Mouse (Mus musculus): ENCODE results near the gene Fam20b. TPM values are rescaled to one million over a fixed set of nuclear protein-coding genes. Genes with fewer than 3 reads are reported as not detected.
"Not testable (repeated sequence)": the region's sequence is repeated elsewhere in the genome, so short reads cannot be mapped to it uniquely, and the experiment has no call there.

Fam20b gene
- polyA plus RNA-seq, 1 experiment from 2014 or later = 36.6 TPM

DNA sequence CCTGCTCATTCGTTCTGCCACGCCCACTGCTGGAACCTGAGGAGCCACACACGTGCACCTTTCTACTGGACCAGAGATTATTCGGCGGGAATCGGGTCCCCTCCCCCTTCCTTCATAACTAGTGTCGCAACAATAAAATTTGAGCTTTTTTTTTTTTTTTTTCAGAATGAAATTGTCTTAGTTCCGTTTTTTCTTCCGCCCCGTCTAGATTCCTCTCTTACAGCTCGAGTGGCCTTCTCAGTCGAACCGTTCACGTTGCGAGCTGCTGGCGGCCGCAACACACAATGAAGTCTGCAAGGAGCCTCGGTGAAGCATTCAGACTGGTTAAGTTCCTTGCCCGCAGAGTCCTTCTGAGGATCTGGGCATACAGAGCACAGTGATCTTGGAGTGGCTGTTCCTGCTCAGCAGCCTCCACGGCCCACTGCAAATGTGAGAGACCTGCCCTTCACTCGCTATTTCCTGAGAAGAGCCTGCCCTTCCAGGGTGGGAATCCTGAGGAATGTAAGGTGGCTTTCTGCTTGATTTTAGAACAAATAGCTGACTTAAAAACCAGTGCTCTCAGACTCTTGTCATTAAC is 58.1 kb downstream of the Fam20b start:
- H3K4me3 ChIP-seq (ENCODE audit: low read length); H3K9ac ChIP-seq (replicated peaks; ENCODE audit: low read length); ATAC-seq (ENCODE audit: low FRiP score, low TSS enrichment); H3K9me3 ChIP-seq (ENCODE audit: low read length); H3K36me3 ChIP-seq (ENCODE audit: insufficient read depth, low read length); H3K4me1 ChIP-seq (ENCODE audit: insufficient read depth, low read length); H3K27ac ChIP-seq (ENCODE audit: low read length); H3K27me3 ChIP-seq (ENCODE audit: insufficient read depth, low read length): not testable (repeated sequence)
- H3K4me2 ChIP-seq (replicated peaks; ENCODE audit: low read depth, low read length) = 0 out of 2 replicates have a peak overlapping the region, but pooled peaks have one; percentile 13
- WGBS = 67% methylated on average over 16 of the region's 21 CpGs

- no peaks in the 10 kb centered on the region for H3K36me3 ChIP-seq (ENCODE audit: insufficient read depth, low read length)
- H3K4me3 ChIP-seq (ENCODE audit: low read length) = no peak overlapping the region
- WGBS = 76% methylated on average over 13 of the region's 13 CpGs
- no peak overlapping the region for H3K4me2 ChIP-seq (replicated peaks; ENCODE audit: low read depth, low read length)
- H3K9ac ChIP-seq (replicated peaks; ENCODE audit: low read length) = no peak overlapping the region
- peak; percentile 16; the same call in 1 of the 2 replicates for ATAC-seq (ENCODE audit: low FRiP score, low TSS enrichment)
- H3K9me3 ChIP-seq (ENCODE audit: low read length) = no peaks in the 10 kb centered on the region
- no peaks in the 10 kb centered on the region for H3K27me3 ChIP-seq (ENCODE audit: insufficient read depth, low read length)
- H3K27ac ChIP-seq (ENCODE audit: low read length) = no peak overlapping the region
- 0 out of 2 replicates have a peak, but pooled peaks cover 4% of the 10 kb centered on the region for H3K4me1 ChIP-seq (ENCODE audit: insufficient read depth, low read length)
Observed at GRCm38 (mm10) chr1:156659906-156660659, 58.8 kb downstream of the Fam20b start.

GRCm38 (mm10) chr1:156658676-156659075 is 60.2 kb downstream of the Fam20b start:
- H3K27me3 ChIP-seq (ENCODE audit: insufficient read depth, low read length) = no peaks in the 10 kb centered on the region
- 0 out of 2 replicates have a peak, but pooled peaks cover 7% of the 10 kb centered on the region for H3K4me1 ChIP-seq (ENCODE audit: insufficient read depth, low read length)
- H3K4me3 ChIP-seq (ENCODE audit: low read length) = no peak overlapping the region
- WGBS = 68% methylated on average over 5 of the region's 5 CpGs
- ATAC-seq (ENCODE audit: low FRiP score, low TSS enrichment) = no peak
- no peaks in the 10 kb centered on the region for H3K9me3 ChIP-seq (ENCODE audit: low read length)
- H3K4me2 ChIP-seq (replicated peaks; ENCODE audit: low read depth, low read length) = no peak overlapping the region
- no peak overlapping the region for H3K27ac ChIP-seq (ENCODE audit: low read length)
- H3K9ac ChIP-seq (replicated peaks; ENCODE audit: low read length) = no peak overlapping the region
- no peaks in the 10 kb centered on the region for H3K36me3 ChIP-seq (ENCODE audit: insufficient read depth, low read length)

- Histone ChIP-seq H3K4me2 (replicated peaks; ENCODE audit: low read depth, low read length) (no peak overlapping the region), H3K27me3 (ENCODE audit: insufficient read depth, low read length) (no peaks in the 10 kb centered on the region), H3K9me3 (ENCODE audit: low read length) (no peaks in the 10 kb centered on the region), H3K36me3 (ENCODE audit: insufficient read depth, low read length) (no peaks in the 10 kb centered on the region), H3K4me3 (ENCODE audit: low read length) (no peak overlapping the region), H3K4me1 (ENCODE audit: insufficient read depth, low read length) (0 out of 2 replicates have a peak, but pooled peaks cover 7% of the 10 kb centered on the region), H3K27ac (ENCODE audit: low read length) (no peak overlapping the region), H3K9ac (replicated peaks; ENCODE audit: low read length) (no peak overlapping the region)
- WGBS = 87% methylated on average over 4 of the region's 4 CpGs
- ATAC-seq (ENCODE audit: low FRiP score, low TSS enrichment) = peak; percentile 29; the same call in 1 of the 2 replicates
Observed at GRCm38 (mm10) chr1:156657523-156657922, 61.4 kb downstream of the Fam20b start.

- Histone ChIP-seq H3K36me3 (ENCODE audit: insufficient read depth, low read length) (peaks cover 3% of the 10 kb centered on the region; the same call in 1 of the 2 replicates), H3K4me1 (ENCODE audit: insufficient read depth, low read length) (0 out of 2 replicates have a peak, but pooled peaks cover 7% of the 10 kb centered on the region), H3K4me2 (replicated peaks; ENCODE audit: low read depth, low read length) (no peak overlapping the region), H3K9me3 (ENCODE audit: low read length) (no peaks in the 10 kb centered on the region), H3K4me3 (ENCODE audit: low read length) (no peak overlapping the region), H3K9ac (replicated peaks; ENCODE audit: low read length) (no peak overlapping the region), H3K27ac (ENCODE audit: low read length) (peak overlapping the region; percentile 59), H3K27me3 (ENCODE audit: insufficient read depth, low read length) (no peaks in the 10 kb centered on the region)
- WGBS = 45% methylated on average over 13 of the region's 13 CpGs
- no peak for ATAC-seq (ENCODE audit: low FRiP score, low TSS enrichment)
Observed at GRCm38 (mm10) chr1:156654735-156655530, 64.0 kb downstream of the Fam20b start.

GRCm38 (mm10) chr1:156652189-156652822 is 66.6 kb downstream of the Fam20b start:
- no peak overlapping the region for H3K4me2 ChIP-seq (replicated peaks; ENCODE audit: low read depth, low read length)
- H3K27me3 ChIP-seq (ENCODE audit: insufficient read depth, low read length) = no peaks in the 10 kb centered on the region
- ATAC-seq (ENCODE audit: low FRiP score, low TSS enrichment) = no peak
- no peak overlapping the region for H3K9ac ChIP-seq (replicated peaks; ENCODE audit: low read length)
- 0 out of 2 replicates have a peak, but pooled peaks cover 7% of the 10 kb centered on the region for H3K4me1 ChIP-seq (ENCODE audit: insufficient read depth, low read length)
- 55% methylated on average over 6 of the region's 6 CpGs for whole genome bisulfite sequencing
- H3K27ac ChIP-seq (ENCODE audit: low read length) = no peak overlapping the region
- peaks cover 3% of the 10 kb centered on the region; the same call in 1 of the 2 replicates for H3K36me3 ChIP-seq (ENCODE audit: insufficient read depth, low read length)
- H3K9me3 ChIP-seq (ENCODE audit: low read length) = no peaks in the 10 kb centered on the region
- no peak overlapping the region for H3K4me3 ChIP-seq (ENCODE audit: low read length)

DNA sequence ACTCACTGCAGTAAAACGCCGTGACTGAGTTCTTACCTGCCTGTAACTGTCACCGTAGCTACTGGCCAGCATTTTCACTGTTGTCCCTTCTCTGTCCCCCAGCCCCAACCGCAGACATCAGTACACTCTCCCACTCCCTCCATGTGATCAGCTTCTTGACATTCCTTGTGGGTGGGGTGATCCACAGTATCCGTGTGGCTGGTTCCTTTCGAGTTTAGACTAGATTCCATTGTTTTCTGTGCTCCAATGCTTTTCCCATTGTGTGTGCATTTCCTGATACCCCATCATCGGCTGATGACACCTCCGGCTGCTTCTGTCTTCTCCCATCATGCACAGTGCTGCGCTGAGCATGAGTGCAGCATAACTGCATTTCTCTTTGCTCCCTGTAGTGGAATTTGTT is 68.3 kb downstream of the Fam20b start:
- Histone ChIP-seq H3K9ac (replicated peaks; ENCODE audit: low read length) (no peak overlapping the region), H3K9me3 (ENCODE audit: low read length) (no peaks in the 10 kb centered on the region), H3K36me3 (ENCODE audit: insufficient read depth, low read length) (peaks cover 3% of the 10 kb centered on the region; the same call in 1 of the 2 replicates), H3K4me2 (replicated peaks; ENCODE audit: low read depth, low read length) (no peak overlapping the region), H3K4me3 (ENCODE audit: low read length) (no peak overlapping the region), H3K27ac (ENCODE audit: low read length) (no peak overlapping the region), H3K4me1 (ENCODE audit: insufficient read depth, low read length) (0 out of 2 replicates have a peak, but pooled peaks cover 7% of the 10 kb centered on the region), H3K27me3 (ENCODE audit: insufficient read depth, low read length) (no peaks in the 10 kb centered on the region)
- no peak for ATAC-seq (ENCODE audit: low FRiP score, low TSS enrichment)
- WGBS = 74% methylated on average over 9 of the region's 9 CpGs

DNA sequence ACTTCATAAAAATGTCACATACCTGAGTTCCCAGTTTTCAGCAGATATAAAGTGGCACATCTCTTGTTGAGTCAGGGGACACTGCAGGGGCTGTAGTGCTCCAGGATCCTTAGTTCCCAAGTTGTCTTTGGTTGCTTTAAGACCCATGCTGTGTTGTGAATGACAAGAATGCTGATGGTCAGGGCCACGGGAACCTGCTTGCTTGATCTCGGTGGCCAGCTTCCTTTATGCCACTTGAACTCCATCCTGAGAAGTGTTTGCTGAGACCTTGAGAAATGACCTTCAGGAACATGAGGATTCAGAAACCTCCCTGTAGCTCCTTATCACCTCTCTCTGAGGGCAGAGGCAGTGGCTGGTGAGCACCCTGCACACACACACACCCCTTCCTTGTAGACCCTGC is 70.2 kb downstream of the Fam20b start:
- no peak overlapping the region for H3K4me2 ChIP-seq (replicated peaks; ENCODE audit: low read depth, low read length)
- WGBS = 31% methylated on average over 2 of the region's 2 CpGs
- peaks cover 3% of the 10 kb centered on the region; the same call in 1 of the 2 replicates for H3K36me3 ChIP-seq (ENCODE audit: insufficient read depth, low read length)
- H3K27me3 ChIP-seq (ENCODE audit: insufficient read depth, low read length) = no peaks in the 10 kb centered on the region
- H3K9me3 ChIP-seq (ENCODE audit: low read length) = no peaks in the 10 kb centered on the region
- no peak overlapping the region for H3K27ac ChIP-seq (ENCODE audit: low read length)
- H3K9ac ChIP-seq (replicated peaks; ENCODE audit: low read length) = no peak overlapping the region
- H3K4me1 ChIP-seq (ENCODE audit: insufficient read depth, low read length) = no peaks in the 10 kb centered on the region
- no peak overlapping the region for H3K4me3 ChIP-seq (ENCODE audit: low read length)
- ATAC-seq (ENCODE audit: low FRiP score, low TSS enrichment) = no peak

GRCm38 (mm10) chr1:156645971-156646370 is 72.9 kb downstream of the Fam20b start:
- no peak for ATAC-seq (ENCODE audit: low FRiP score, low TSS enrichment)
- Histone ChIP-seq H3K9me3 (ENCODE audit: low read length) (no peaks in the 10 kb centered on the region), H3K27ac (ENCODE audit: low read length) (no peak overlapping the region), H3K9ac (replicated peaks; ENCODE audit: low read length) (no peak overlapping the region), H3K4me3 (ENCODE audit: low read length) (no peak overlapping the region), H3K4me2 (replicated peaks; ENCODE audit: low read depth, low read length) (no peak overlapping the region), H3K4me1 (ENCODE audit: insufficient read depth, low read length) (no peaks in the 10 kb centered on the region), H3K36me3 (ENCODE audit: insufficient read depth, low read length) (peaks cover 19% of the 10 kb centered on the region), H3K27me3 (ENCODE audit: insufficient read depth, low read length) (no peaks in the 10 kb centered on the region)
- 86% methylated on average over 4 of the region's 4 CpGs for WGBS

All from kidney, embryonic 16.5 days (tissue).